Mouse (Mus musculus) CH12.LX (cell line): ENCODE measurements around the gene Timmdc1.

ENCODE experiments used
- CTCF ChIP-seq, 2 experiments: IDR thresholded peaks in 1 of 2; conservative IDR thresholded peaks in 1 of 2; 2 replicates each; pipeline ENCODE4 v1.5.1; 2011 to 2012; ENCODE audit warnings: low read depth in 2 of 2, low read length in 2 of 2, improper control_type of control experiment in 1 of 2, inconsistent platforms in 1 of 2, mild to moderate bottlenecking in 1 of 2, moderate library complexity in 1 of 2
- ETS1 ChIP-seq: conservative IDR thresholded peaks from 2 replicates; pipeline ENCODE4 v1.6.1; 2012; ENCODE audit warnings: low read depth, mild to moderate bottlenecking, inconsistent platforms, low read length, improper control_type of control experiment, moderate library complexity
- JUN ChIP-seq: IDR thresholded peaks from 2 replicates; pipeline ENCODE4 v1.6.1; 2011; ENCODE audit warnings: low read depth, mild to moderate bottlenecking, low read length, improper control_type of control experiment, moderate library complexity; ENCODE audit not compliant: insufficient read depth
- POLR2AphosphoS2 ChIP-seq: IDR thresholded peaks from 2 replicates; pipeline ENCODE4 v1.6.1; 2011; ENCODE audit warnings: low read depth, low read length, improper control_type of control experiment
- ZNF384 ChIP-seq: IDR thresholded peaks from 2 replicates; pipeline ENCODE4 v1.6.1; 2012; ENCODE audit warnings: low read depth, low read length, improper control_type of control experiment, inconsistent platforms

DNA sequence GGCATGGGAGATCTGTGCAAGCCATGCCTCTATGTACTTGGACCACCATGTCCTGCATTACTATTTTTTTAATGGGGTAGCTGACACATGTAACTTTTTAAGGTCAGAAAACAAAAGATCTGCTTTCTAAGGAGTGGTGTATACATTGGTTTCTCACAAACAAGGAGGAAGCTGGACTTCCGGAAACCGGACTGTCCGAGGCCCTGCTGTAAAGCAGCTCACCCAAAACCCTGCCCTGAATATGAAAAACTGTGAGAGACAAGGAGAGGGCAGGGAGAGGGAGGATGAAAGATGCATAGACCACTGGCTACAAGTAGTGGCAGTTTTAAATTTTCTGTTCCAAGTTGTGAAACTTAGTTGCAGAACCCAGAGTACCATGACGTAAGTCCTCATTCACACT, 62.5 kb downstream of the Timmdc1 start:
- TF ChIP-seq ETS1 (peak; percentile 53; the same call in 1 of the 2 replicates), POLR2AphosphoS2 (peak; percentile 66; the same call in 1 of the 2 replicates), ZNF384 (peak; percentile 27), CTCF (conservative IDR thresholded peaks at IDR 0.05 in 1 of 2, IDR thresholded peaks at IDR 0.05 in 1 of 2; ENCODE audit: low read depth in 2 of 2, low read length in 2 of 2) (no peak), JUN (peak; percentile 39; the same call in 1 of the 2 replicates)
